Mouse (Mus musculus) testis, adult 2 months (tissue): ENCODE results near the gene Grik3. TPM values are rescaled to one million over a fixed set of nuclear protein-coding genes. Genes with fewer than 3 reads are reported as not detected.

Experiments
- H3K27ac ChIP-seq: fragments of 200-500 bp; 2 replicates; pipeline ENCODE4 v1.5.1; 2012; ENCODE audit warnings: low read depth, low read length; ENCODE audit not compliant: control insufficient read depth, insufficient read depth
- H3K27me3 ChIP-seq: fragments of 200-500 bp; 2 replicates; pipeline ENCODE4 v1.6.1; 2012; ENCODE audit warnings: mild to moderate bottlenecking, low read length, moderate library complexity; ENCODE audit not compliant: control insufficient read depth, insufficient read depth
- H3K36me3 ChIP-seq: fragments of 200-500 bp; 2 replicates; pipeline ENCODE4 v1.6.1; 2012; ENCODE audit warnings: mild to moderate bottlenecking, low read length; ENCODE audit not compliant: control insufficient read depth, insufficient read depth
- H3K4me1 ChIP-seq: fragments of 200-500 bp; 2 replicates; pipeline ENCODE4 v1.6.1; 2012; ENCODE audit warnings: low read length; ENCODE audit not compliant: control insufficient read depth, insufficient read depth
- H3K4me3 ChIP-seq: fragments of 200-500 bp; 2 replicates; pipeline ENCODE4 v1.5.1; 2012; ENCODE audit warnings: low read depth, mild to moderate bottlenecking, low read length, moderate library complexity, mixed read lengths; ENCODE audit not compliant: control insufficient read depth
- CTCF ChIP-seq: fragments of 200-500 bp; IDR thresholded peaks from 2 replicates; pipeline ENCODE4 v1.5.1; 2012; ENCODE audit warnings: low read depth, mild to moderate bottlenecking, inconsistent platforms, low read length, moderate library complexity; ENCODE audit not compliant: control insufficient read depth, insufficient read depth, insufficient replicate concordance
- POLR2A ChIP-seq: fragments of 200-500 bp; IDR thresholded peaks from 2 replicates; pipeline ENCODE4 v1.6.1; 2012; ENCODE audit warnings: low read depth, mild to moderate bottlenecking, inconsistent platforms, low read length, moderate library complexity; ENCODE audit not compliant: control insufficient read depth
- polyA plus RNA-seq: library from polyadenylated mRNA; depleted of rRNA; stranded (reverse); fragments of >200 nt; gene quantifications from 2 replicates; pipeline ENCODE4 v1.2.3, GENCODE M21; 2012

Grik3 gene
- polyA plus RNA-seq, 1 experiment = 0.38 TPM

- no peaks in the 10 kb centered on the region for H3K36me3 ChIP-seq
- peak overlapping the region; percentile 1 for H3K4me3 ChIP-seq
- no peaks in the 10 kb centered on the region for H3K4me1 ChIP-seq
- no peaks in the 10 kb centered on the region for H3K27me3 ChIP-seq
- TF ChIP-seq CTCF (no peak), POLR2A (no peak)
- H3K27ac ChIP-seq = no peak overlapping the region
Measured at GRCm38 (mm10) chr4:125553754-125554153, 63.3 kb downstream of the Grik3 start.

- H3K27ac ChIP-seq = no peak overlapping the region
- no peaks in the 10 kb centered on the region for H3K4me1 ChIP-seq
- H3K36me3 ChIP-seq = no peaks in the 10 kb centered on the region
- H3K27me3 ChIP-seq = no peaks in the 10 kb centered on the region
- no peak overlapping the region for H3K4me3 ChIP-seq
- TF ChIP-seq CTCF = no peak
- no peak for TF ChIP-seq POLR2A
Measured at GRCm38 (mm10) chr4:125556405-125557308, 66.2 kb downstream of the Grik3 start.

GRCm38 (mm10) chr4:125559564-125559963 lies 69.1 kb downstream of the Grik3 start:
- Histone ChIP-seq H3K27me3 (no peaks in the 10 kb centered on the region), H3K4me1 (no peaks in the 10 kb centered on the region), H3K36me3 (no peaks in the 10 kb centered on the region), H3K4me3 (no peak overlapping the region), H3K27ac (no peak overlapping the region)
- TF ChIP-seq CTCF (no peak), POLR2A (no peak)

DNA sequence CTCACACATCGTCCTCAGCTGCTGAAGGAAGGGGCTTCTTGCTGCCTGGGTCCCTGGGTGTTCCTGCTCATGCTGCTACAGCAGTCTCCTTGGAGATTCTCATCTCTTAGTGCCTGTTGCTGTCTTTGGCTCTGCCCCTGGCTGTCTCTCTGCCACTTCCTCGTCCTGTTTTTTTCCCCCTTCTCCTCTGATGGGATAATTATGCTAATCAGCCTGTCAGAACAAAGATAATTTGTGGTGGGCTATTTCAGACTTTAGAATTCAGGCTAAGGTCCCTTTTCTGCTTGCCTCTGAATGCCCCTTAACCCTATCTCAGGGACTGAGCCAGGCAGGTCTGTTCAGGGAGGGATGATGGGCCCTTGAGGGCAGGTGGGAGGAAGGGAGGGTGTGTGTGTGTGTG lies 70.3 kb downstream of the Grik3 start:
- TF ChIP-seq POLR2A (no peak), CTCF (no peak)
- no peaks in the 10 kb centered on the region for H3K36me3 ChIP-seq
- H3K4me3 ChIP-seq = no peak overlapping the region
- no peak overlapping the region for H3K27ac ChIP-seq
- no peaks in the 10 kb centered on the region for H3K4me1 ChIP-seq
- H3K27me3 ChIP-seq = no peaks in the 10 kb centered on the region

- Histone ChIP-seq H3K4me3 (no peak overlapping the region), H3K27me3 (no peaks in the 10 kb centered on the region), H3K27ac (no peak overlapping the region), H3K36me3 (no peaks in the 10 kb centered on the region), H3K4me1 (no peaks in the 10 kb centered on the region)
- TF ChIP-seq POLR2A (no peak), CTCF (no peak)
Measured at GRCm38 (mm10) chr4:125563579-125563978, 73.1 kb downstream of the Grik3 start.

GRCm38 (mm10) chr4:125564008-125564710 lies 73.7 kb downstream of the Grik3 start:
- Histone ChIP-seq H3K36me3 (no peaks in the 10 kb centered on the region), H3K27me3 (no peaks in the 10 kb centered on the region), H3K4me3 (no peak overlapping the region), H3K27ac (no peak overlapping the region), H3K4me1 (no peaks in the 10 kb centered on the region)
- TF ChIP-seq CTCF = no peak
- TF ChIP-seq POLR2A = no peak

DNA sequence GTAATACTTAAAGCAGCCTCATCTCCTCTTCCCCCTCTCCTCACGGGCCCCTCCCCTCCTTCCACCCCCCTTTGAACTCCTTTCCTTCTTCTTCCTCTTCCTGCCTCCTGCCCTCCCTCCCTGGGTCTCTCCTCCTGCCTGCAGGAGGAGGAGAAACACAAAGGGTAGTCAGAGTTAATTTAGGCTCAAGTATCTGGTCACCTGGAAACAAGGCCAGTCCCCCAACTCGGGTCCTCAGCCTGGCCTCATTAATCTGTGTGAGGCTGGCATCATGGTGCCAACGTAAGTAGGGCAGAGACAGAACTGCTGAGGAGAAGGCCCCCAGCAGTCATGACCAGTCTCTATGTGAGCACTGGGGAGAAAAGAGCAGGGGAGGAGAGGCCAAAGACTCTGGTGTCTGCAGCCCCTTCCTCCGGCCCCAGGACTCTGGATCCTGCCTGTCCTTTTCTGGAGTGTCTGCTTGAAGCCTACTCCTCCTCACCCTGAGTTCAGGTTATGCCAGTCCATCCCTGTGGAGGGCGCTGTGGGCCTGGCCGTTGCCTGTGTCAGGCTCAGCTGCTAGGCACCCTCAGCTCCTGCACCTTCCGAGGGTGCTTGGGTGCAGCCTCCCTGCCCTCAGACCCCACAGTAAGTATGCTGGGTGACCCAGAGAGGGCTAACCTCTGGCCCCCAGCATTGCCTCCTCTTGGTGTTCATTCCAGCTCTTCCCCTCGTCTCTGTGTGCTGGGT lies 75.4 kb downstream of the Grik3 start:
- Histone ChIP-seq H3K4me1 (no peaks in the 10 kb centered on the region), H3K27me3 (no peaks in the 10 kb centered on the region), H3K36me3 (no peaks in the 10 kb centered on the region), H3K27ac (no peak overlapping the region), H3K4me3 (no peak overlapping the region)
- TF ChIP-seq POLR2A = no peak
- peak; percentile 55; the same call in 1 of the 2 replicates for TF ChIP-seq CTCF
